8 mouse cellular contexts compared by ENCODE assay signal in the genomic region with DNA sequence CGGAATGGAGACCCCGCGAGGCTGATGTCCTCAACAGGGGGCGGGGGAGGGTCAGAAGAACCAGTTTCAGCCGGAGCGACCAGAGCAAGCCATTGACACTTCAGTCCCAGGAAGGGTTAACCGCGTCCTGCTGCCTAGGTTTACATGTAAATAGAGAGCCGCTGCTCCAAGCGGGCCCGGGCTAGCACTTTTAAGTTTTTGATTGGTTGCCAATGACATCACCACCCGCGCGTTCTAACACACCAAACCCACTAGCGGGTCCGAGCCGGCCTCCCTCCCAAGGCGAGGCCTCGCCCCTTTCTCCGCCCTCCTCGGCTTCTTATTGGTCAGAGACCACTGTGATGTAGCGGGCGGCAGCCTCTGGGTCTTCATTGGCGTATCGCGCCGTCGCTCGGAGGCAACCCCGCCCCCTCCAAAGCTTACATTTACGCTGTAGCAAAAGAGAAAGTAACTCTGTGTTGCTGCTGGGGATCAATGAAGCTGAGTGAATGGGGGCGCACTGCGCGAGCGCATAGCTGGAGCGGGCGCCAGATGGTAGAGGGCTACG. TPM values are rescaled to one million over a fixed set of nuclear protein-coding genes. Genes with fewer than 3 reads are reported as not detected.
DNase-seq lines count a peak whose midpoint lies in the region; ATAC-seq and TF ChIP-seq lines count a peak whose summit lies in the region.

TSS of gene 1700056E22Rik (minus strand) at position 291 of the 547 bp plus-strand sequence.

- TF ChIP-seq EP300 in liver, embryonic 14.5 days (IDR thresholded peaks at IDR 0.05; ENCODE audit: low read depth) = no peak
- TF ChIP-seq EP300 in stomach, postnatal 0 days (optimal IDR thresholded peaks at IDR 0.05) = no peak

- peak within 1 kb of the TSS; percentile 84 for H3K4me3 ChIP-seq in forebrain, embryonic 10.5 days
- H3K4me3 ChIP-seq in heart, embryonic 15.5 days = peak within 1 kb of the TSS; percentile 80
- peak within 1 kb of the TSS; percentile 85 to 95 for H3K4me3 ChIP-seq in liver, embryonic 14.5 days (ENCODE audit: insufficient read depth in 1 of 2, low read depth in 2 of 2, low read length in 2 of 2)
- peak within 1 kb of the TSS; percentile 67 for H3K4me3 ChIP-seq in neural tube, embryonic 11.5 days (ENCODE audit: low read depth, low read length)
- H3K4me3 ChIP-seq in stomach, postnatal 0 days (ENCODE audit: low read depth, low read length) = peak within 1 kb of the TSS; percentile 71

- H3K27me3 ChIP-seq in forebrain, embryonic 10.5 days (ENCODE audit: poor library complexity, severe bottlenecking) = peaks cover 33% of the 10 kb centered on the region
- no peaks in the 10 kb centered on the region for H3K27me3 ChIP-seq in heart, embryonic 15.5 days
- no peaks in the 10 kb centered on the region for H3K27me3 ChIP-seq in liver, embryonic 14.5 days (ENCODE audit: control insufficient read depth, insufficient read depth, low read length)
- no peaks in the 10 kb centered on the region for H3K27me3 ChIP-seq in neural tube, embryonic 11.5 days (ENCODE audit: control insufficient read depth, insufficient read depth, low read length)
- H3K27me3 ChIP-seq in stomach, postnatal 0 days (ENCODE audit: control insufficient read depth, insufficient read depth, low read length) = no peaks in the 10 kb centered on the region

- peak within 1 kb of the TSS; percentile 87 for H3K4me2 ChIP-seq in heart, embryonic 15.5 days
- H3K4me2 ChIP-seq in liver, embryonic 14.5 days (ENCODE audit: low read depth) = peak within 1 kb of the TSS; percentile 96
- H3K4me2 ChIP-seq in neural tube, embryonic 11.5 days (ENCODE audit: low read depth) = peak within 1 kb of the TSS; percentile 82
- H3K4me2 ChIP-seq in stomach, postnatal 0 days (replicated peaks; ENCODE audit: low read depth) = peak within 1 kb of the TSS; percentile 96

- DNase-seq in c-Kit-positive CD71-negative TER-119-negative erythroid progenitor cells, embryonic 14.5 days (ENCODE audit: low read depth) = peak; percentile 97
- peak; percentile 98 for DNase-seq in forebrain, embryonic 10.5 days (ENCODE audit: extremely low spot score, low spot score)
- DNase-seq in kidney, postnatal 25 days = peak; percentile 99 to 100
- peak; percentile 97 to 99 (median 98) for DNase-seq in liver, embryonic 14.5 days (ENCODE audit: low read depth in 3 of 3, low spot score in 3 of 3)
- DNase-seq in neural tube, embryonic 11.5 days (ENCODE audit: low spot score) = peak; percentile 99
- peak; percentile 100 for DNase-seq in stomach, postnatal 0 days (ENCODE audit: low spot score)

- peak within 1 kb of the TSS; percentile 98 for H3K27ac ChIP-seq in forebrain, embryonic 10.5 days
- peak within 1 kb of the TSS; percentile 98 for H3K27ac ChIP-seq in heart, embryonic 15.5 days
- peak within 1 kb of the TSS; percentile 80 for H3K27ac ChIP-seq in liver, embryonic 14.5 days
- peak within 1 kb of the TSS; percentile 96 for H3K27ac ChIP-seq in neural tube, embryonic 11.5 days (ENCODE audit: low read depth, low read length)
- peak within 1 kb of the TSS; percentile 96 for H3K27ac ChIP-seq in stomach, postnatal 0 days (replicated peaks)

- no peak; the same call in 1 of the 2 replicates for TF ChIP-seq CTCF in liver, embryonic 14.5 days (IDR thresholded peaks at IDR 0.05; ENCODE audit: low read depth)
- TF ChIP-seq CTCF in stomach, postnatal 0 days (IDR thresholded peaks at IDR 0.05; ENCODE audit: low read depth) = peak; percentile 35; the same call in 1 of the 2 replicates

- ATAC-seq in CD4-positive, CD25-positive, alpha-beta regulatory T cell, adult 4 months = peak; percentile 87
- ATAC-seq in heart, embryonic 15.5 days (replicated peaks; ENCODE audit: insufficient number of reproducible peaks, insufficient read depth, low FRiP score, low read depth) = peak; percentile 98
- peak; percentile 99 for ATAC-seq in liver, embryonic 14.5 days (ENCODE audit: insufficient read depth)
- peak; percentile 99 for ATAC-seq in neural tube, embryonic 11.5 days (ENCODE audit: insufficient read depth, low FRiP score, low TSS enrichment)
- peak; percentile 100 for ATAC-seq in stomach, postnatal 0 days (ENCODE audit: low FRiP score, low TSS enrichment)

- peaks cover 28% of the 10 kb centered on the region for H3K4me1 ChIP-seq in forebrain, embryonic 10.5 days
- peaks cover 27% of the 10 kb centered on the region for H3K4me1 ChIP-seq in heart, embryonic 15.5 days (replicated peaks)
- peaks cover 5 to 15% of the 10 kb centered on the region in 2 experiments for H3K4me1 ChIP-seq in liver, embryonic 14.5 days (replicated peaks; ENCODE audit: control insufficient read depth in 2 of 2, insufficient read depth in 2 of 2, low read length in 1 of 2)
- peaks cover 8% of the 10 kb centered on the region for H3K4me1 ChIP-seq in neural tube, embryonic 11.5 days (ENCODE audit: control insufficient read depth, insufficient read depth, low read length)
- H3K4me1 ChIP-seq in stomach, postnatal 0 days (replicated peaks; ENCODE audit: control insufficient read depth, insufficient read depth) = no peaks in the 10 kb centered on the region

- peaks cover 20% of the 10 kb centered on the region for H3K36me3 ChIP-seq in forebrain, embryonic 10.5 days (replicated peaks)
- H3K36me3 ChIP-seq in heart, embryonic 15.5 days = 0 out of 2 replicates have a peak, but pooled peaks cover 4% of the 10 kb centered on the region
- no peaks in the 10 kb centered on the region for H3K36me3 ChIP-seq in liver, embryonic 14.5 days (replicated peaks; ENCODE audit: control insufficient read depth, insufficient read depth, low read depth)
- no peaks in the 10 kb centered on the region for H3K36me3 ChIP-seq in neural tube, embryonic 11.5 days (ENCODE audit: control insufficient read depth, insufficient read depth, low read length)
- H3K36me3 ChIP-seq in stomach, postnatal 0 days (ENCODE audit: control insufficient read depth, insufficient read depth, low read length) = no peaks in the 10 kb centered on the region

- no peaks in the 10 kb centered on the region for H3K9me3 ChIP-seq in forebrain, embryonic 10.5 days
- no peaks in the 10 kb centered on the region for H3K9me3 ChIP-seq in heart, embryonic 15.5 days (replicated peaks)
- no peaks in the 10 kb centered on the region for H3K9me3 ChIP-seq in liver, embryonic 14.5 days (ENCODE audit: control insufficient read depth, low read length)
- H3K9me3 ChIP-seq in neural tube, embryonic 11.5 days (ENCODE audit: control insufficient read depth, low read length) = no peaks in the 10 kb centered on the region
- no peaks in the 10 kb centered on the region for H3K9me3 ChIP-seq in stomach, postnatal 0 days (ENCODE audit: control insufficient read depth, low read length)

- under 1% methylated on average over 38 of the region's 38 CpGs for WGBS in forebrain, embryonic 10.5 days
- WGBS in heart, embryonic 15.5 days = under 1% methylated on average over 38 of the region's 38 CpGs
- WGBS in liver, embryonic 14.5 days (ENCODE audit: insufficient replicate concordance) = under 1% methylated on average over 38 of the region's 38 CpGs
- under 1% methylated on average over 38 of the region's 38 CpGs for WGBS in neural tube, embryonic 11.5 days
- under 1% methylated on average over 38 of the region's 38 CpGs for WGBS in stomach, postnatal 0 days

- peak within 1 kb of the TSS; percentile 93 for H3K9ac ChIP-seq in heart, embryonic 15.5 days
- H3K9ac ChIP-seq in liver, embryonic 14.5 days (replicated peaks) = peak within 1 kb of the TSS; percentile 92
- peak within 1 kb of the TSS; percentile 95 for H3K9ac ChIP-seq in neural tube, embryonic 11.5 days (ENCODE audit: low read length)
- peak within 1 kb of the TSS; percentile 90 for H3K9ac ChIP-seq in stomach, postnatal 0 days (ENCODE audit: low read length)

RNA-seq across cellular contexts. Expression of gene 1700056E22Rik, which starts in this region (rescaled TPM):
- under 1 TPM in 1 of 2 experiments, not detected in 1; 0.94 TPM for polyA plus RNA-seq in CD4-positive, CD25-positive, alpha-beta regulatory T cell, adult 4 months (2017; shearing (Covaris generic))
- 1.0 TPM in 2 replicates for polyA plus RNA-seq in forebrain, embryonic 10.5 days (2016; fragmentation: Nextera tagmentation; extraction: Ambion mirVana)
- 1.7 and 2.1 TPM in 2 replicates for polyA plus RNA-seq in heart, embryonic 15.5 days (2015; fragmentation: Nextera tagmentation; extraction: Ambion mirVana)
- 0.44 and 0.51 TPM in 2 replicates for polyA plus RNA-seq in liver, embryonic 14.5 days (2012; rRNA removed)
- polyA plus RNA-seq in liver, embryonic 14.5 days (2014; fragmentation: Nextera tagmentation; extraction: Ambion mirVana) = 0.27 and 0.45 TPM in 2 replicates
- polyA plus RNA-seq in neural tube, embryonic 11.5 days (2014; fragmentation: Nextera tagmentation; extraction: Ambion mirVana) = 0.87 and 1.9 TPM in 2 replicates
- polyA plus RNA-seq in stomach, postnatal 0 days (2015; fragmentation: Nextera tagmentation; extraction: Ambion mirVana) = 1.6 and 2.6 TPM in 2 replicates

Comparison
In these comparisons a context has a peak if more than half of its experiments do, and no peak if none do; other contexts are left out.
1. Peak in every context shown above with its lines: DNase-seq, ATAC-seq, H3K4me3 ChIP-seq and H3K27ac ChIP-seq.
2. Peak in ATAC-seq in CD4-positive, CD25-positive, alpha-beta regulatory T cell, adult 4 months; RNA of the gene not detected or under 1 TPM.
3. Peak in DNase-seq, ATAC-seq, H3K4me3 ChIP-seq, H3K27ac ChIP-seq, H3K9ac ChIP-seq and H3K4me2 ChIP-seq in liver, embryonic 14.5 days; RNA of the gene not detected or under 1 TPM.